Mouse (Mus musculus) heart, adult 8-10 months (tissue): ENCODE results near the gene Camta1. TPM values are rescaled to one million over a fixed set of nuclear protein-coding genes. Genes with fewer than 3 reads are reported as not detected.

Experiments
- DNase-seq: peaks from one replicate; pipeline ENCODE4 v3.0.0; 2022; ENCODE audit warnings: low spot score
- total RNA-seq, 4 experiments: library from RNA; stranded (reverse); gene quantifications; 2 replicates each; pipeline ENCODE4 v1.2.4; 2022

Gene Camta1
- total RNA-seq, 4 experiments from 2014 or later: 185 to 232 (median 202) TPM

DNA sequence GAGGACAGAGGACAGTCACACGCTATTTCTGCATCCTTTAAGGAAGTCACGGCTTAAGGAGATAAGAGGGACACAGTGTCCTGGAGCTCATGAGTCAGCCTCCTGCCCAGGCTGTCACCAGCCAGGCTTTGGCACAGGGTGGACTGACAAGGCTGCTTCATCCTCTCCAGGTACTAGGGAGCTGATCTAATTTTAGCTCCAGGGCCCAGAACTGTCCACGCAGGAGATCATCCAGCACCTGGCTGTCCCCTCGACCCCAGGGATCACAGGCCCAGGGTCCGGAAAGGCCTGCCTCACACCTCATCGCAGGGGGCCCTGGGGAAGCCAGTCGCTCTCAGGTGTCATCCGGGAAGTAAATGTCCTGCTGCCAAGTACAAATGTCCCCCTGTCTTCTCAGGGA is 341.6 kb downstream of the Camta1 start:
- peak; percentile 40 for DNase-seq

DNA sequence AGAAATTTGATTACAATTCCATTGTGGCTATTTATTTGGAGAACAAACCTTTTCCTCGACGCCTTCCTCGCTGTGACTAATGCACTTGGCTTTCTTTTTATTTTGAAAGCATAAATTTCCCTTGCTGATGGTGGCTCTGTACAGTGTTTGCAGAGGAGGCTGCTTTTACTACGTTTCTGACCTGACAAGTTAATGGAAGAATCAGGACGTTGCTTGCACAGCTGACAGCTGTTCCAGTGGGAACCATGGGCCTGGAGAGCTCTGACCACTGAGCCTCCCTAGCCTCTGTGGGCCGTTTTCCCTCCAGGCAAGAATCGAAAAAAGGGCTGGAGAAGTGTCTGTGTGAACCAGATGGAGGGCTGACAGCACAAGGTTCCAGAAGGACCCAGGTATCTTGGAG is 342.7 kb downstream of the Camta1 start:
- DNase-seq: no peak

DNA sequence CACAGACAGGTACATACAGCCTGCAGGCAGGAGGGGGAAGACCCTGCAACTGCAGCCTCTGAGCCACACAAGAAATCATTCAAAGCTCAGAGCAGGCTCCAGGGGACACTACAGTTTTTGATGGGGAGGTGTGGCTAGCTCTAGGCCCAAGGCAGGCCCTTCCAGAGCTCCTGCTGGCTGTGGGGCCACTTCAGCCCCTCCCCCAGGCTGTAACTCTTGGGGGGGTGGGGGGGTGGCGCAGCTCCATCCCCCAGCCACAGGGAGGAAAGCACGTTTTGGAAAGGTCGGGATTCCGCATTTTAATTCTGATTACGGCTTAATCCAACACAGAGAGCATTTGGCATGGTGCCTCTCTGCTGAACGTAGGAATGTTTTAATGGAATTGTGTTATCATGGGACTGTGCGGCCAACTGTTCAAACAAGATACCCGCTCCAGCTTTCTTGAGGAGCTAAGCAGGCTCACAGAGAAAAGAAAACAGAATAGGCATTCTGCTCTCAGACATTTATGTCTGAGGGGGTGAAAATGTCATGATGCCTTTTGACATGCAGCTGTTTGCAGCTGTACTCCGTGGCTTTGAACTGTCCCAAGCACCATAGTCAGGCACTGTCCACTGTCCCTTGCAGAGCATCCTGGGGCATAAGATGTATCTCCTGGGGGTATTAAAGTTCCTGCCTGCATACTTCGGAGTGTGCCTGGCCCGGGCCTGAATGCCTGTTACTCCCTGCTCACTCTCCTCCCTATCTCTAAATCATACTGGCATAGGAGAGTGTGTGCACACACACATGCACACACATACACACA is 344.5 kb downstream of the Camta1 start:
- DNase-seq: peak; percentile 21

DNA sequence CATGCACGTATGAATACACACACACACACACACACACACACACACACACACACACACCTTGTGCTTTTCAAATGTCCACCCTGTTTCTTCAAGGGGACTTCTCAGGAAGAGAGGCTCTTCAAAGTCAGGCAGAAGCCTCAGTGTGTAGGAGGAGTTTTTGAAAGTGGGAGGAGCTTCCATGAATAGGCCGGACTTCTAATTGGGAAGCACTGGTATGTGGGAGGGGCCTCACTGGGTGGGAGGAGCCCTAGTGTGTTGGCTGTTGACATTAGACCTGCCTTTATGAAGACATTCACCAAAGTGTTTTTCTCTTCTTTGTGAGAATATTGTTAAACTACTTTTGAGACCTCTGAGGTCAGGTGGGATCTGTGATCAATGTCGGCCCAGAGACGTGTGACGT is 346.4 kb downstream of the Camta1 start:
- DNase-seq: no peak

DNA sequence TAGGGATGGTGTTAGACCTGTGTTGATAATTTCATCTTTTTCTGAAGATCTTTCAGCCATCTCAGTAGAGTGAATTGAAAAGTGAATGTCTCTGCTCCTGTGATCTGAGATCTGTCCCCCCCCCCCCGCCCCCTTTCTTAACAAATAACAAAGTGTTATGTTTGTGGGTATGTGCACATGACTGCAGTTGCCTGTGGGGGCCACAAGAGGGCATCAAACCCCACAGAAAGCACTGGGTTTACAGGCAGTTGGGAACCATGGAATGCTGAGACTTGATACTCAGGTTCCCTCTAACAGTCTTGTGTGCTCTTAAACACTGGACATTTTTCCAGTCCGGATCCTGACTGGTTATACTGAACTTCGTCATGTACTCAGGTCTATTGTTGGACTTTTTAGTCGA is 350.6 kb downstream of the Camta1 start:
- DNase-seq: no peak

DNA sequence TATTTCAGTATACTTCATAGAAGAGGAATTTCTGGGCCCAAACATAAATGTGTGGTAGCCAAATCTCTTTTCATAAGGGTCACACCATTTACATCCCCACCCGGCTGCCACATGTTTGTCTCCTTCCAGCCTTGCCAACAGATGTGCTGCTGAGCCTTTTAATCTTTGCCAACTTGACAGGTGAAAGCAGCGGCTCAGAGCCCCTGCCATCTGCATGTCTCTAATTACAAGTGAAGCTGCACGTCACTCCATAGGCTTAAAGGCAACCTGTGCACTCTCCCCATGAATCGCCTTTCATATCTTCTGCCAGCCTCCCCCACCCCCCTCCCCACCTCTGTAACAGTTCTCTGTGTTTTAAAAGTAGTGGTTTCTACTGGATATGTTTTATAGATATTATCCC is 351.3 kb downstream of the Camta1 start:
- DNase-seq: no peak

DNA sequence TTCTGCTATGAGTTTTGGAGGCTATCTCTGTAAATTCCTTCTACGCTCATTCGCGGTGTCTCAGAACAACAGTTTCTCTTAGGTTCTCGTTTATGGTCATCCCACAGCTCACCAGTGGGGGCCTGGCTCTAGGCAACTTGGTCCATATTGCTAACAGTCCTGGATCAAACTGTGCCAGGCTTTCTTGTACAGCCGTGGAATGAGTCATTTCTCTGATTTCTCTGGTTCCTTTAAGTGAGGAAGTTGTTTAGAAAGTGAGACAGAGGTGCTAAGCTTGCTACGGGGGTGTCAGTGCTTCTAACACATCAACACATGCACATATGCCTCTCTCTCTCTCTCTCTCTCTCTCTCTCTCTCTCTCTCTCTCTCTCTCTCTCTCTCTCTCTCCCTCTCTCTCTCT is 355.0 kb downstream of the Camta1 start:
- DNase-seq: no peak

DNA sequence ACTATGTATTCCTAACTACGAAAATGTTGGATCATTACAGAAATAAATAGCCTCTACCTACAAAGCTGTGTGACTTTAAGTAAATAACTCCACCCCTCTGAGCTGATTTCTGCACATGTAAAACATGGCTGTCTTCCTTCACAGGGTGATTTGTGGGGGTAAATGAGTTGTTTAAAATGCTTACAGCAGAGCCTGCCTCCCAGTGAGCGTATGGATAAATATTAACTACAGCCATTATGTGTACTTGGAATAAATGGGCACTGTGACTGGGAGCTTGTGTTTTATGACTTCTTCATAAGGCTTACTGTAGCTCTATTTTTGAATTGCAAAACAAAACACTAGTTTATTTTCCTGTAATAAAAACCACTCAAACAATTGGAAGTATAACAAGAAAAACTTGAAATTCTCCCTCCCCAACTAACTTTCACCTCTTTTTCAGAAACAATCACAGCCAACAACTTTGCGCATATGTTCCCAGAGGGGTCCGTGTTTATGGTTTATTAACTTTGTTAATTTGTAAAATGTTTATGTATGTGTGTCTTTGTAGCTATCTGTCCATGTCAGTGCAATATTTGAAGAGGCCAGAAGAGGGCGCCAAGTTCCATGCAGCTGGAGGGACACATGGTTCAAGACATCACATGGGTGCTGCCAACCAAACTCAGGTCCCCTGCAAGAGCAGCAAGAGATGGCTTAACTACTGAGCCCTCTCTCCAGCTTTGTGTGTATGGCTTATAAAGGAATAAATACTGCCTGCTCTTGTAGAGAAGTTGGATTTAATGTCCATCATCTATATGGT is 363.0 kb downstream of the Camta1 start:
- no peak for DNase-seq

DNA sequence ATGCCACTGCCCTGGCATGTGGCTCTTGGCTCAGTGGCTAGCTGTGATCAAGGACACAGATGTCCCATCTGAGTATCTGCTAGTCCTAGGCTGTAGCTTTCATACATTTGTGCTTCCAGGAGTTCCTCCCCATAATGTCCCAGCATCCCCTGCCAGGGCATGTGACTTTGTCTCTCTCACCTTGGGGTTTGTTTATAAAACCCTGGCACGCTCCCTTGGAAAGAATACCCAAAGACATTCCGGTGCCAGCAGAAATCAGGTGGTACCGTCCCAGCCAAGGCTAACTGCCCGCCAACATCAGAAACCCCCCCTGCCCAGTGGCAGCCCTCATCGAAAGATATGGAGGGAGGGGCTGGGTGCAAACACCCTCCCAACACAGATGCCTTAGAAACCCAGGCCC is 365.1 kb downstream of the Camta1 start:
- peak; percentile 24 for DNase-seq

DNA sequence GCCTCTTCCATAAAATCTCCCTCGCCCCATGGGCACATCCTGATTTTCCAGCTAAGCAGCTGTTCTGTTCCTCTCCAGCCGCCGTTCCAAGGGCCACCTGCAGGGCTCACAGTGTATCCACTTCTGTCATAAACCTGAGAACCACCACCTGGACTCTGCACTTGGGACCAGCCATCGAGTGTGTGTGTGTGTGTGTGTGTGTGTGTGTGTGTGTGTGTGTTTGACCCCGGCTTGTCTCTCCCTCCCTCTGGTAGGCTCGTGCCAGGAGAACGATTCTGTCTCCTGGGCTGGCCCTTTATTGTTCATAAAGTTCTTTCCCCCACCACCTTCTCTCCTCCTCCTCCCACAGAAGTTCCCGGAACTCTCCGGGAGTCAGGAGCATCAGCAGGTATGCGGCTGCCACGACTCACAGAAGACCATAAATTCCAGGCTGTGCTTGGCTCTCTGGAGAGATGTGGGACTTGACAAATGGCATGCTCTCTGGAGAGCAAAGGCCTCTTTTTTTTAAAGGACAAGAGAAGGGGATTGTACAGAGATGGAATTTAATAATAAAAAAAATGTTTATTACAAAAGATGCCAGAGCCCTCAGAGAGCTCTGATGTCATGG is 366.3 kb downstream of the Camta1 start:
- no peak for DNase-seq

DNA sequence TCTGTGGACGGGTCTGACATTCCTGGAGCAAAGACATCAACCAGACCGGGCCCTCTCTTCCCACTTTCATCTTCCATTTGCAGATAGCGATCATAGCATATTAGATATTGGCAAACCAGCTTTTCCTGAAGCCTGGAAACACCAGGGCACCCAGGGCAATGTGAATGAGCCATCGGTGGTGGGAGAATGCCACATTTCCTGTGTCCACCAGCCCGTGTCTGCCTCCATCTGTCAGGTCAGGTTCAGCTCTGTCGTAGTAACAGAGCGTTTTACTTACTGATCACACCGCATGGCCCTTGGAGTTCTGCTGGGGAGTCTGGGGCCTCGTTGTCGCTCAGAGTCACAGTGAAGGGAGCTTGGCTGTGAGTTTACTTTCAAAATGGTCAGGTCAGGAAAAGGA is 368.9 kb downstream of the Camta1 start:
- no peak for DNase-seq

DNA sequence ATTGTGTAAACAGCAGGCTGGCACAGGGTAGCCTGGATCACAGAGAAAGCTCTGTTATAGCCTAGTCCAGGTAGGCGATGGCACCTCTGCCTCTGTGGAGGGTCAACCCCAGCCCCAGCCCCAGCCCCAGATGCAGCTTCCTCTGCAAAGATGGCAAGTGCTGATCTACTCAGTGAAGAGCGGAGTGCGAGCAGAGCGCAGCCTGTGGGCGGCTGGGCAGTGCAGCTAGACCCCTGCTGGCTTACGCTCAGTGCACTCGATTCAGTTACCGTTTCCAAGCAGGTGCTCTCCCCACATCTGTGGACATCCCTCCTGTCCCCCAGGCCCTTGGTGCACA is 377.7 kb downstream of the Camta1 start:
- no peak for DNase-seq

DNA sequence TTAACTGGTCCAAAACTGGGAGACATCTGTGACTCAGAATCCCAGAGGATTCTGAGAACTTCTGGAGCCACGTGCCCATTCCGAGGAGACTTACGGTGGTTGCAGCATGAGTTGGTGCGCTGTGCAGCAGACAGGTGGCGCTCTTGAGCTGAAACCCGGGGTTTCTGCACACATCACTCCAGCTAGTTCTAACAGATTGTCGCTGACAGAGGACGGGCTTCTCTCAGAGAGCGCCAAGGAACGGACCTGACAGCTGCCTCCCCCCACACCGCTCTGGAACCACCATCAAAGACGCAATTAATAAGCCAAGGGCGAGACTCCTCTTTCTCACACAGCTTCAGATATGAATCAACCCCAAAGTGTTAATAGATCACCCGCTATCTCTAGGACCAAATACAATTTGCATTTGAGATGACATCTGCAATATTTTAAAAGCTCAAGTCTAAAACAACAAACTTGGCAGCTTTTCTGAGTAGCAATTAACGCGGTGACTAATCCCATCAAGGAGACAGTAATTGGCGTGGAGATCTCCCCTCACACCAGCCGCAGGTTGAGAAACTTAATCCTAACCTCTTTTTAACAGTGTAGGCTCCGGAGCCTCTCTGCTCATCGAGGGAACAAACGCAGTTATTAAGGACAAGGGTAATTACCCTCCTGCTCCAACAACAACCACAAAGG is 378.2 kb downstream of the Camta1 start:
- DNase-seq: peak; percentile 26

DNA sequence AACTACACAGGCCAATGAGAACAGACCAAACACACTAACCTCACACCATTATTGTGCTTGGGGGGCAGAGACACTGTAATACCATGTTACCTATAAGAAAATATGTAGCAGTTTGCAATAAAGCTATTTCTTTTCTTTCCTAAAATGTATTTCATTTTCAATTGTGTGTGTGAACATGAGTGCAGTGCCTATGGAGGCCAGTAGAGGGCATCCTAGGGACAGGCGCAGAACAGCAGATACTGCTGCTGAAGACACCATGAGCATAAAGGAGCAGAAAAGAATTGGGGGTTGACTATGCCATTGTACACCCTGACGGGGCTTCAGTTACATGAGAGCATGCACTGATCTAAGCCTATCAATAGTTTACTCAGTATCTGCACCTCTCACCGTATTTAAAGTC is 380.7 kb downstream of the Camta1 start:
- no peak for DNase-seq

DNA sequence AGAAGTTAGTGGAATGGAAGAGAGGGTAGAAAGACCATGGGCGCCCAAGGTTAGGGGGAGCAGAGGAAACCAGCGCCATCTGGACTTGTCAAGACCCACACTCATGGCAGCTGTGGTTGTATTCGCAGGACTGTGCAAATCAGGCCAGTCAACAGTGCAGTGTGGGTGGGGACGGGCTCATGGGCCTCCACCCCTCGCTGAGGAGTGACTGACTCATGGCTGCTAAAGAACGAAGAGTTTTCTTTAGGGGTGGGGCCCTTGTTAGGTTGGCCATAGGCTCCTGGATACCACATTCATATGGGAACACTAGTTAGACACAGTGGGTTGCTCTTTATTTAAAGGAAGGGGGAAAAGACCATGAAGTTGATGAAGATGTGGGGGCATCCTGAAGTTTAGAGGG is 383.7 kb downstream of the Camta1 start:
- no peak for DNase-seq

DNA sequence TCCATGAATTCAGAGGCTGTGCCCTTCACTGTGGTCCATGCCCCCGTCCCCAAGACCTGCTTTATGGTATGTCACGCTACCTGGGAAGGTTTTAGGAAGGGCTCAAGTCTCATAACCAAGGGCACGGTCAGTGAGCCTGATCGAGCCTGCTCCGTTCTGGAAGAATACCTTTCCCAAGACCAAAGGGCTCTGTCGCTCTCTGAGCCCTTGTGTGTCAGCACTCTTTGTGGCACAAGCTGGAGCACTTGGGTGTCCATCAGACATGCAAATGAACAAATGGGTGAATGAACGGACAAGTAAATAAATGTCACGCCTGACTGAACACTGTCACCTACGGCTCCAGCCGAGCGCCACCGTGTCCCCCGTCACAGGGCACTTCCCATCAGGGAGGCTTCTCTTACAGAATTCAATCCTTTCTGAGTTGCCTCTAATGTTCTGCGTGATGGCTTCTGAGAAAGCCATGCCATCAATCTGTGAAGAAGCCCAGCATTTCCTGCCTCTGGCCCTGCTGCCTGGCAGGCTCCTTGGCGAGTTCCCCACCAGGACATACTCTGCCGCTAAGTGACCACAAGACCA is 386.7 kb downstream of the Camta1 start:
- DNase-seq: no peak

DNA sequence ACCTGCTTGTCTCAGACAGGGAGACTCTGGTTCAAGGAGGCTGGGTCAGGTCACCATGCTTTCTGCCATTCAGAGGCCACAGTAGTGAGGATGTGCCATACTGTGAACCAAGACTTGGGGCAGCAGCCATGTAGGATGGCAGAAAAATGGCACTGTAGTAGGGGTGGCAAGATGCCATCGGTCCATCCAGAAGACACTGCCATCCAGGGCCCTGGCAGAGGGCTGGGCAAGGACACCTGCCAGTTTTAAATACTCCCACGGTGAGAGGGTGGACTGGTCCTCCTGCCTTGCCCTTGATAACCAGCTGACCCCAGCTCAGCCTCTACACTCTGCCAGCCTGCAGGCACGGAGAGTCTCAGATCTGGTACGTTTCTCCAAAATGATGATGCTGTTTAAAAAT is 389.8 kb downstream of the Camta1 start:
- no peak for DNase-seq

DNA sequence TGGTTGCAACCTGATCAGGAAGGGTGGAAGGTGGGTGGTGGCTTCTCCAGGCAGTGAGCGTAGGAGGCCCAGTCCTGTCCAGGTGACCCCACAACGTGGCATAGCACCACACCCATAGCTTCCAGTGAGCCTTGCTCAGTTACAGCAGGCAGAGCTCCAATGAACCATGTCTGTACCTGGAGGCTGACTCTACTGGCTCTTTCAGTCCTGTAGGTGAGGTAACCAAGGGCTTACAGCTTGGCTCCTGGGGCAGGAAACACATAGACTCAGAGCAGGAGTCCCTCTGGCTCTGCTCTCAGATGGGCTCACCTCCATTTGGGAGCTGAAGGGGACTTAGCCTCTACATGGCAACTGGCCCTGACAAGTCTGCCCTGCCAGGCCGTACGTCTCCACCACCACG is 393.3 kb downstream of the Camta1 start:
- no peak for DNase-seq

DNA sequence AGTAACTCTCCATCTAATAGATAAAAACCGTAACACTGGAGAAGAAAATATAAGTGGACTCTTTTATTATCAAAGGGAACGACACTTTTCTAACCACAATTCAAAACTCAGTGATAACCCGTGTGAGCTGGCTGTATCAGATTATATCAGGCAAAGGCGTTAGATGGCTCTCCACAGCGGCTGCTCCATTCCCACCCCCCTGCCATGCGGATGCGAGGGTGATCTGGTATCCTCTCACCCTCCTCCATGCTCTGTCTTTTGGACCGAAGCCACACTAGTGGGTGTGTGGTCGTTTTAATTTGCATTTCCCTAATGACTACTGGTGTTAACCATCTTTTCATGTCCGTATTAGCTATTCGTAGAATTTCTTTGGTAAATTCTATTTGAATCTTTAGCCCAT is 403.0 kb downstream of the Camta1 start:
- no peak for DNase-seq

DNA sequence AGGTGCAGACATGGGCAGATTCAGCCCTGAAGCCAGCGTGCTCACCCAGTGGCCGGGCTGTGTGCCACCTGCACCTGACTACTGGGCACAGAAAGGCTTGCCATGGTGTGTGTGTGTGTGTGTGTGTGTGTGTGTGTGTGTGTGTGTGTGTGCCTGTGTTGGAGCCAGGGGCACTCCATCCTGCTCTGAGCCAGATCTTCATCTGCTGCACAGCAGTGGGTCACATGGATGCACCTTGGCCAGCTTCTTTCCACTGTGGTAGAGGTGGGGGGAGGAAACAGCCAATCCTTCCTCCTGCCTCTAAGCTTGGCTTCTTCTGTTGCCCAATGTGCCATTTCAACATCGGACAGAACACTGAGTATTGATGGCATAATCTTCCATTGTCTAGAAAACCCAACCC is 407.1 kb downstream of the Camta1 start:
- DNase-seq: peak; percentile 7

DNA sequence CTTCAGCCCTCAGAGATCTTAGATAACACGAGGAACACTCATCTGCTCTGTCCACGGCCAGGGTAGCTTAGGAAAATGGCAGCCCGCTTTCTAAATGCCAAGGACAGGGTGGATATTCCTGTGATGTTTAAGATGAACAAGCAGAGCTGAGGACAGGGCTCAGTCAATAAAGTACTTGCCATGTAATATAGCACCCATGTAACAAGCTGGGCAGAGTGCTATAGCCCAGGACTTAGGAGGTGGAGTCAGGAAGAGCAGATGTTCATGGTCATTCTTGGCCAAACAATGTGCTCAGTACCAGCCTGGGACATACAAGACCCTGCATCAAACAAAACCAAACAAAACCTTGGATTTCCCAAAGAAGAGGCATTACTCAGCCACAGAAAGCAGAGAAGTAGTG is 407.6 kb downstream of the Camta1 start:
- DNase-seq: no peak

DNA sequence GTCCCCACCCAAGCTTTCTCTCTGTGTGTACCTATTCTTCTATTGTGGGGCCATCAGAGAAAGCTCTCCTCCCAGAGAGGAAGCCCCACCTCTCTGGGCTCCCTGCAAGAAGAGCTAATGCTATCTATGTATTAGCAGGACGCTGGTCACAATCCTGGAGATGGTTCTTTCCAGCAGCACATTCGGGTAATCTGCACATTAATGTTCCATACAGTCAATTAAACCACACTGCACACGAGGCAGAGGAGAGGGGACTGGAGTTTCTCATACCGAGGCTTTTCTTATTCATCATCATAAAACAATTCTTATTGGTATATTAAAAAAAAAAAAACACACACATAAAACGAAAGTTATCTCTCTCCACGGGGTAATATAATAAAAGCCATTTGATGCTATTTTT is 409.8 kb downstream of the Camta1 start:
- DNase-seq: no peak
